Mouse (Mus musculus): ENCODE results near the gene Vwa5b1.

DNA sequence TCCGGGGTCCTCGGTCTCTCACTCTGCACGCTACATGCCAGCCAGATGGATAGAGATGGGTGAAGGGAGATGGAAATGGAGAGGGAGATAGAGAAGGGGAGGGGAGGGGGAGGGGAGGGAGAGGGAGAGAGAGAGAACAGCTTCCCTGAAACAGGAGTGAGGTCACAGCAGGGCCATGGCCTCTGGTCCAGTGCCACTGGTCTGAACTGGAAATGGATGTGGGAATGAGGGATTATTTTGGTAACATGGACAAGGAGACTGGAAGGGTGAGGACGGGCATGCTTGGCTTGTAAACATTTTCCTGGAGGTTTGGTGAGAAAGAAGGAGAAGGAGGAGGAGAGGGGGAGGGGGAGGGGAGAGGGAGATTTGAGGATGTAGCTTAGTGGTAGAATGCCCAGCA lies 59.0 kb downstream of the Vwa5b1 start:
- TF ChIP-seq CTCF (conservative IDR thresholded peaks at IDR 0.05; ENCODE audit: insufficient read depth, insufficient read length, low read depth, low read length) (no peak), POLR2A (IDR thresholded peaks at IDR 0.05; ENCODE audit: low read depth, low read length) (no peak)
